Mouse (Mus musculus): ENCODE data around the gene Fam199x.

Gene Fam199x

GRCm38 (mm10) chrX:137049425-137050225, at the start of gene Fam199x:
TSS of gene Fam199x (plus strand) at chrX:137049594.
- peak; percentile 61 to 69 for DNase-seq

DNA sequence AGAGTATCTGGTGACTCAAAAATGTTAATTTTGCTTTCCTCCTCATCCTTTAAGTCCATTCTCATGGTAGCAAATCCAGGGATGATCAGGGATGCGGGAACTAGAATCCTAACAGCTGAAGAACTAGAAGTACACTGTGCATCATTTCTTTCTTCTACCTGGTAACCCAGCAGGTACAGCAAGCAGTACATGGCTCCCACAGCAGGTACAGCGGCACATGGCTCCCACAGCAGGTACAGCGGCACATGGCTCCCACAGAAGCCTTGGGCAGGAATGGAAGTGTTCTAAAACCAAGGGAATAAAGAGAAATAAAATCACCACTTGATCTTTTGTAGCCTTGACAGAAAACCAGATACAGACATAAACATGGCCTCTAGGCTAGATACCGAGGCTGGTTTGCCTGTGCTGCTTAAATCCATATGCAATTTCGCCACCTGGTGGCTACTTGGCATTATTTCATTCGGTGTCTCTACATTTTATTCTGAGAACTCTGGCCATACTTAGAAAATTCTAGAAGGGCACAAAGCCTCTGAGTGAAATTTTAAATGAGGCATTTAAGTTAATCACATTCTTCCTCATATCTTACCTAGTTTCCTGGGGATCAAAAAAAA, 34.2 kb upstream of the Fam199x start:
- peak; percentile 22 to 25 for DNase-seq

GRCm38 (mm10) chrX:137017668-137018067, 31.7 kb upstream of the Fam199x start:
- DNase-seq, result no peak

- peak; percentile 32 to 45 for DNase-seq
These were observed 30.1 kb upstream of the Fam199x start for GRCm38 (mm10) chrX:137019310-137019709.

DNA sequence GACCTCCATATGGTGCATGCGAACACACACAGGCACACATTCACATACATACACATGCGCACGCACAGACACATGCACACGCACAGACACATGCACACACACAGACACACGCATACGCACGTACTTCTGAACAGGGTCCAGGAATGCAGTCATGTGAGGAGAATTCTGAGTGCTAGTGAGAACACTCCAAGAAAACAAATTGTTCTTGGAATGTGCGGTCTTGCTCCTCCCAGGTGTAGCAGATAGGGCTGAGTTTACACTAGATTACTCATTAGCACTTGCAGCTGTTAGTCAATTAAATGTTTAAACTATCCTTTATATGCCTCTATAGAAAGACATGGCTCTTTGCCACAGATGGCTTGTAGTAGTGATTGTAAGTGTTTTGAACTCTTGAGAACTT, 18.5 kb upstream of the Fam199x start:
- DNase-seq, result no peak

- no peak for DNase-seq
These were observed 17.7 kb upstream of the Fam199x start for GRCm38 (mm10) chrX:137031726-137032125.

GRCm38 (mm10) chrX:137034322-137034721, 15.1 kb upstream of the Fam199x start:
- no peak for DNase-seq

DNA sequence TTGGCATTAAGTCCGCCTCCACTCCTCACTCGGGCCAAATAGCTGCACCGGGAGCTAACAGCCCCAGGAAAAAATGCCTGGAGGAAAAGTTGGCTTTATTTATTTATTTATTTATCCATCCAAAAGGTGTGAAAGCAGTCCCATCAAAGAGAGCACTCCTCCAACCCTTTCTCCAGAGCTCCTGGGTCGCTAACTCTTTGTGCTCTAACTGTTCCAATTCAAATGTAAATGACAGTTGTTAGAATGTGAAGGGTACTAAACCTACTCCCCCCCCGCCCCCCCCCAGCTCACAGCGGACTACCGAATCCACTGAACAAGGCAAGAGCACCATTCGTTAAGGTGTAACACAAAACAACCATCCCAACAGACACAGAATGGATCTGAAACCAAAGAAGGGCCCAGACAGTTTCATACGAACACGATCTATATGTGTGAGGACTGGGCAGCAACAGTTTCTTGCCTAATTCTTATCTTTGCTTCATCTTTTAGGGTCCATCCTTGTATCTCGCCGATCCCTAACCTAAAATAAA, 11.9 kb upstream of the Fam199x start:
- DNase-seq, result no peak

DNA sequence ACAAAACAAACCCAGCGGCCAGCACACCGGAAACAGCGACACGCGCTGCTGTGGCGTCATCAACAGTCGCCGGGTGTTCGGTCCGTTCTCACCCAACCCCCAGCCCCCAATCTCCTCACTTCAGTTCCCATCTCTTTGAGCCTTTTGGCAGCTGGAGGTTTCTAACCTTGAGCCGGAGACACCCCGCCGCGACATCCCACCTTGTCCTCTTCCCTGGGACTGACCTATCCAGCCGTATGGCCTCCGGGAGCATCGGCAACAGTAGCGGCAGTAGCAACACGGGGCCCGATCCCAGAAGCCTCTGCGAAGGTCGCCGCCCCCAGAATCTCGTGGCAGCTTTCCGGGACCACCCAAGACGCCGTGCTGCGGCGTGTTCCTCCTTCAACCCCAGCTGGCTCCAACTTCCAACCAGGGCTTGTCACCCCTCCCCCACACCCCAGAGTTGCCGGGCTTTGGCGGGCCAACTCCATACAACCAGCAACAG, 11.4 kb upstream of the Fam199x start, which contains the start of gene Slc25a53:
TSS of gene Slc25a53 (minus strand) at position 303 of the 484 bp plus-strand sequence.
- peak; percentile 80 to 83 for DNase-seq

DNA sequence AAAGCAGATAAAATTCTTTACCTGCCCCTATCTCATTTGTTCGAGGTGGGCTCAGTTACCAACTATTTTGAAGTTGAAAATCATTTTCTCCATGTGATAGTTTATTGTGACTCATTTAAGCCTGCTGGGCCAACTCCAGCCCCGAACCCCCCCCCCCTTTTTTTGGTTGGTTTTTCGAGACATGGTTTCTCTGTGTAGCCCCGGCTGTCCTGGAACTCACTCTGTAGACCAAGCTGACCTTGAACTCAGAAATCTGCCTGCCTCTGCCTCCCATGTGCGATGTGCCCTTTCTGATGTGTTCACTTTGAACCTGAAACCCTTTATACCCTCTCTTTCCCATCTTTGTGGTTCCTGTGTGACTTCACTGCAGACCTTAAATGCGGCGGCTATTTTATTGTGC, 10.9 kb upstream of the Fam199x start:
- DNase-seq, result no peak

- no peak for DNase-seq
These were observed 352 bp upstream of the Fam199x start for GRCm38 (mm10) chrX:137049060-137049424.

GRCm38 (mm10) chrX:137063202-137063601, 13.8 kb downstream of the Fam199x start:
- no peak for DNase-seq

- DNase-seq, result no peak
These were observed 55.1 kb downstream of the Fam199x start for GRCm38 (mm10) chrX:137104531-137104930.

DNA sequence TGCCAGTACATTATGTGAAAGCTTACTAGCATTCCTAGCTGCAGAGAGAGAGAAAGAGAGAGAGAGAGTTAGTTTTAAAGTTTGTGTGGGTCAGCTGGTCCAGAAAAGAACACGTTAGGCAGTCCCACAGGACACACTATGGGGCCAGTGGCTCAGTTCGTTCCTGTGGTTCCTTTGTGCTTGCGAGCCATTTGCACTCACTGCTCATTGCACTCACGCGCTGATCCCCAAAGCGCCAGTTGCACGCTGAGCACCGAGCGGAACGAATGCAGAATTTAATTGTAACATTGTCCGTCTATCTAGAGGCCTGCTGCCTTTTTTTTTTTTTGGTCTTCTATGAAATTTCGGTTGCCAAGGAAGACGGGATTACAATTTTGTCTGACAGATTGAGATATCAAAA, 57.1 kb downstream of the Fam199x start:
- no peak for DNase-seq

DNA sequence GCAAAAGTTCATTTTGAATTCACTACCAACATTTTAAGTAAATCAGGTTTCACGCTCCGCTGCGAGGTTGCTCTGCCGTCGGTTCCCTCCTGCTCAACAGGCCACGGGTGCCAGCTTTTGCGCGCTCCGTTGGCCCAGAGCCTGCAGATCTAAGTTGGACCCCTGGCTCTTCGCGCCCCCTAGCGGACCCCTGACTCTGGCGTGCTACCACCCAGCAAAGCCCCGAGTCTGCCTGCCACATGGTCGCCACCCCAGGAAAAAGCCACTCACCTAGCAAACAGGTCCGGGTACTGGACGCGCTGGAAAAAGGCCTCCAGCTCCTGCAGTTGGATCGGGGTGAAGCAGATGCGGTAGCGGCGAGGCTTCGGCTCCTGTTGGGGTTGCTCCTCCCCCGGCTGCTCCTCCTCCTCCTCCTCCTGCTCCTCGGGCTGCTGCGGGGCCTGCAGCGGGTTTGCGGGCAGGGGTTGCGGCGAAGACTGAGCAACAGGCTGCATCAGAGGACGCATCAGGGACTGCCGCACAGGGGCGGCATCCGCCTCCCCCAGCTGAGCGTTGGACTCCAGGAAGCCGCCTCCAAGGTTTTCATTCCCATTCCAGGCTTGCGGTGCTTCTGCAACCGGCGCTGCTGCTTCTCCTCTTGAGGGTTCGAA, 68.8 kb downstream of the Fam199x start:
- DNase-seq, result peak; percentile 63 to 64

GRCm38 (mm10) chrX:137119675-137120423, 70.5 kb downstream of the Fam199x start:
- DNase-seq, result no peak

DNA sequence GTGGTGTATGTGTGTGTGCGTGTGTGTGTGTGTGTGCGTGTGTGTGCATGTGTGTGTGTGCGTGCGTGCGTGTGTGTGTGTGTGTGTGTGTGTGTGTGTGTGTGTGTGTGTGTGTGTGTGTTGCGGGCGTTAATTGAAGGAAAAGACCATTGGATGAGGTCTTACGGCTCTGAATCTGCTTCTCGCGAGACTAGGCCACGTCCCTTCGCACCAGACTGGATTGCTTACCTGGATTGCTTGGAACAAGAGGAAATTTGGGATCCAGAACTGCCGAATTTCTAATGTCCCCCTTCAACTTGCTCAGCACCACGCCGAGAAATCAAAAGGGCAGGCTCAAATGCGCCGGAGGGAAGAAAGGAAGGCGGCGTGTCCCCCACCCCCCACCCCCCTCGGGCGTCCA, 72.3 kb downstream of the Fam199x start, which contains the start of gene Esx1:
TSS of gene Esx1 (minus strand) at position 366 of the 400 bp plus-strand sequence.
- DNase-seq, result no peak

GRCm38 (mm10) chrX:137127542-137127941, 78.1 kb downstream of the Fam199x start:
- DNase-seq, result no peak

Measured in thymus, postnatal 36 days (tissue).